Mouse (Mus musculus) neural tube, embryonic 14.5 days (tissue): ENCODE data around the gene Fbxl17. TPM values are rescaled to one million over a fixed set of nuclear protein-coding genes. Genes with fewer than 3 reads are reported as not detected.

Experiments
- ATAC-seq: fragments of 200-750 bp; cut with Nextera tagmentation; 2 replicates; pipeline ENCODE4 v1.8.0; 2017; ENCODE audit warnings: low read depth, mild to moderate bottlenecking, moderate TSS enrichment, moderate library complexity
- H3K27ac ChIP-seq: fragments of 300-500 bp; sonication (generic); 2 replicates; pipeline ENCODE4 v1.5.1; 2014; ENCODE audit warnings: low read depth, mild to moderate bottlenecking, control low read depth, low read length, moderate library complexity, mixed read lengths
- H3K27me3 ChIP-seq: fragments of 300-500 bp; sonication (generic); 2 replicates; pipeline ENCODE4 v1.6.1; 2014; ENCODE audit warnings: low read length; ENCODE audit not compliant: control insufficient read depth, insufficient read depth
- H3K36me3 ChIP-seq: fragments of 300-500 bp; sonication (generic); 2 replicates; pipeline ENCODE4 v1.6.1; 2014; ENCODE audit warnings: low read length, mixed read lengths; ENCODE audit not compliant: control insufficient read depth, insufficient read depth
- H3K4me1 ChIP-seq: fragments of 300-500 bp; sonication (generic); 2 replicates; pipeline ENCODE4 v1.6.1; 2014; ENCODE audit warnings: low read length; ENCODE audit not compliant: control insufficient read depth, insufficient read depth
- H3K4me2 ChIP-seq: fragments of 300-500 bp; sonication (generic); 2 replicates; pipeline ENCODE4 v1.6.1; 2014; ENCODE audit warnings: mild to moderate bottlenecking, low read depth, low read length, control low read depth
- H3K4me3 ChIP-seq: fragments of 300-500 bp; sonication (generic); 2 replicates; pipeline ENCODE4 v1.5.1; 2014; ENCODE audit warnings: low read depth, low read length, control low read depth, mixed read lengths
- H3K9ac ChIP-seq: fragments of 300-500 bp; sonication (generic); replicated peaks from 2 replicates; pipeline ENCODE4 v1.6.1; 2014; ENCODE audit warnings: low read depth, mild to moderate bottlenecking, control low read depth, low read length, mixed read lengths
- H3K9me3 ChIP-seq: fragments of 300-500 bp; sonication (generic); 2 replicates; pipeline ENCODE4 v1.6.1; 2016; ENCODE audit warnings: low read length; ENCODE audit not compliant: control insufficient read depth
- WGBS: fragments of 180-500 bp; shearing (Covaris S2); extraction: QIAGEN DNeasy Blood & Tissue Kit; methylation state at CpG from one replicate; pipeline ENCODE4 v1.1.7; 2014; 5-methylcytosine and 5-hydroxymethylcytosine counted together
- polyA plus RNA-seq: library from polyadenylated mRNA; unstranded; fragments of >200 nt; fragmentation: Nextera tagmentation; extraction: Ambion mirVana; gene quantifications from 2 replicates; pipeline ENCODE4 v1.2.1, GENCODE M21; 2014

The Fbxl17 gene
- polyA plus RNA-seq, 1 experiment from 2014 or later, result 17.4 TPM

DNA sequence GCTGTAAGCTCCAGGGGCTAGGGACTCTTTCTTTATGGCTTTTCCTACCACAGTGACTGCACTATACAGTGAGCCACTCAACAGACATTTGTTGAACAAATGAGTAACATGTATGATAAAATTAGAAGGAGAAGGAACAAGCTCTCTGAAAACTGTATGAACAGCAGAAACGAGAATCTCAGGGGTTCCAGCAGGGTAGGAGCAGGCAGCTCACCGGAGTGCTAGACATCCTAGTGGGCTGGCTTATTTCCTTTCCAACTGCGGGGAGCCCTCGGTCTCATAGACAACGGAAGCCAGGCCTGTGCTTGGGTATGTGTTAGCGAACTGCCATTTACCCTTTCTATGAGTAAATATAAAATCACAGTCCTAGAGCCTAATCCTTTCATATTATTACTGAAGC is 426.5 kb downstream of the Fbxl17 start:
- Histone ChIP-seq H3K27me3 (no peaks in the 10 kb centered on the region), H3K9me3 (no peaks in the 10 kb centered on the region), H3K4me3 (no peak overlapping the region), H3K36me3 (no peaks in the 10 kb centered on the region), H3K27ac (no peak overlapping the region), H3K9ac (no peak overlapping the region), H3K4me2 (no peak overlapping the region), H3K4me1 (peaks cover 19% of the 10 kb centered on the region)
- no peak for ATAC-seq
- 72% methylated on average over 6 of the region's 6 CpGs for WGBS

DNA sequence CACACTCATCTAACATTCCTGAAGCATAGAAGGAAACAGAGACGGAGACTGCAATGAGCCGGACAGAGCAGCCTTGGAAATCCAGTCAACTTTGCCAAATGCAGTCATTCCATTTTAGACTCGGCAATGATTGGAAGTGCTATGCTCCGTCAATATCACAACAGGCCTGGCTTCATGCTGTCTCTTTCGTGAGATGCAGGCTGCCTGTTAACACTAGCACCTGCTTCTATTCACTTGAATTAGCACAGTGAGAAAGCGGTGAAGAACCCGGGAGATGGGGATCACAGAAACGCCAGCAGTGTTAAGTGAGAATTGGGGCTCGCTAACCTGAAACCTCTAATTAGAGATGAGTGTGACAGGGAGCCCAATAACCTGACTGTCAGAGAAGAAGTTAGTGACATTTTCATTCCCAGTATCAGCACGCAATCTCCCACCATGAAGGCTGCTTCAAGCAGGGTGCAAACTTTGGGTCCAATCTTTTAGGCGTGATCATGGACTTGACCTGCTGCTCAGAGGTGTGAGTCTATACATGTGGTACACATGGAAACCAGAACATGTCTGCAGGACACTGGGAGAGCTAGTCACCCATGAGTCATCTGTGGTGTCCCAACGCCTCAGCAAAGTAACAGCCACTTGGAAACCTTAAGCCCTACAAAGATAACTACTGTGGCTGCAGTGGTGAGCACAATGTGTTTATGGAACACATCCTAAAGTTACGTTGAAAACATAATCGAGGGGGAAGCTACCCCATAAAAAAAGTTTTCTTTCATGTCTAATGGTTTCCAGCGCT is 428.5 kb downstream of the Fbxl17 start:
- ATAC-seq, result no peak
- Histone ChIP-seq H3K9me3 (no peaks in the 10 kb centered on the region), H3K27ac (no peak overlapping the region), H3K4me1 (peaks cover 15% of the 10 kb centered on the region), H3K4me2 (no peak overlapping the region), H3K36me3 (no peaks in the 10 kb centered on the region), H3K27me3 (no peaks in the 10 kb centered on the region), H3K9ac (no peak overlapping the region), H3K4me3 (no peak overlapping the region)
- WGBS, result 68% methylated on average over 15 of the region's 15 CpGs

DNA sequence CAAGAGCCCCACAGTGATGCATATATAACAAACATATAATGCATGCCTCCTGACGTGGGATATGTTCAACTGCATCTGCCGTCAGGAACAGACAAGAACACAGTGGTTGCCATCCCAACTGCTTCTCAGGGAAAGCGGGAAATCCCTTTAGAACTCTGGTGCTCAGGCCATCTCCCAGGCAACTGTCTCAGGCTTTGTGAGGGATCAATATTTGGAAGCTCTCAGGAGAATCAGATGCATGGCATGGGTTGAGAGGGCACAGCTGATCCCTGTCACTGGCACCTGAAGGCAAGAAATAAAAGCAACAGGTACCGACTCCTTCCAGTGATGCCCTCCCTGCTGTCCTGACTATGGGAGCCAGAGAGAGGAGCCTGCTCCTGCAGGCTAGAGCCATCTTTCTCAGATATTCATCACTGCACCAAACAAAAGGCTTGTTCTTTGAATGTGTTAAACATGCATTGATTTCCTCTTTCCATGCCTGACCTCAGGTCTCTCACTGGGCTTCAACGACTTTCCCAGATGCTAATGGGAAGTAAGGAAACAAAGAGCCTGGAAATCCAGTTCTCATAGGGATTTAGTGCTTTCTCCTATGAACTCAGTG is 429.6 kb downstream of the Fbxl17 start:
- H3K4me1 ChIP-seq, result peaks cover 7% of the 10 kb centered on the region
- H3K36me3 ChIP-seq, result no peaks in the 10 kb centered on the region
- H3K4me2 ChIP-seq, result no peak overlapping the region
- H3K27me3 ChIP-seq, result no peaks in the 10 kb centered on the region
- WGBS, result 28% methylated on average over 5 of the region's 5 CpGs
- no peak for ATAC-seq
- H3K9me3 ChIP-seq, result no peaks in the 10 kb centered on the region
- no peak overlapping the region for H3K27ac ChIP-seq
- no peak overlapping the region for H3K9ac ChIP-seq
- no peak overlapping the region for H3K4me3 ChIP-seq

DNA sequence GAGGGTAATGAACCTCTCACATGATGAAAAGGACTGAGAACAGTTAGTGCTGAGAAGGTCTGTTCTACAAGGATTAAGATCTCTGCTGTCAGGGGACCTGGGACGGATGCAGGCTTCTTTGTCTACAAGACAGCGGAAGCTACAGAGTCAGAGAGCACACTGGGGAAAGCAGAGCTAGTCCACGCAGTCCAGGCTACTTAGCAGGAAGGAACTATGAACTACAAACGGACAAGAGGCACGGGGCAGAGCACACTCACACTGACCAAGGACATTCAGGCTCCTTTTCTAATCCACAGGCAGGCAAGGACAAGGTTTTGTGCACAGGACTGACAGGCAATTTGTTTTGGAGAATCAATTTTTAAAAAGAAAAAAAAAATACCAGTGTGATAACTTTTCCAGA is 437.0 kb downstream of the Fbxl17 start:
- no peak overlapping the region for H3K4me3 ChIP-seq
- no peaks in the 10 kb centered on the region for H3K27me3 ChIP-seq
- H3K9me3 ChIP-seq, result no peaks in the 10 kb centered on the region
- H3K36me3 ChIP-seq, result no peaks in the 10 kb centered on the region
- H3K4me2 ChIP-seq, result no peak overlapping the region
- no peak overlapping the region for H3K27ac ChIP-seq
- 55% methylated on average over 5 of the region's 5 CpGs for WGBS
- 0 out of 2 replicates have a peak, but pooled peaks cover 4% of the 10 kb centered on the region for H3K4me1 ChIP-seq
- no peak overlapping the region for H3K9ac ChIP-seq
- ATAC-seq, result no peak

DNA sequence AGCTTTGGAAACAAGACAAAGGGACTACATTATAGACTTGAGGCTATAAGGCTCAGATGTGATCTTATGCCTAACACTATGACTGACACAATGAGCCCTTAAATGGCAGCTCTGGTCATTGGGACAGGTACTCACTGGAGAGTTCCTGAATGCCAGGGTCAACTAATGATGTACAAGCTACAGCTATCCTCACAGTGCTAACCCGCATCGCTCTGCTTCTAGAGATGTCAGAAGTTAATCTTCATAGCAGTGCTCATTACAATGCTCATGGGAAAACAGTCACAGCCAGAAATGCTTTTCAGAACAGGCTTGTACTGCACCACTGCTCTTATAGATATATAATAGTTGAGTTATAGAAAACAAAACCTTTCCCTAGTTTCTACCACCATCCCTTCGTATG is 438.0 kb downstream of the Fbxl17 start:
- Histone ChIP-seq H3K36me3 (no peaks in the 10 kb centered on the region), H3K27ac (no peak overlapping the region), H3K4me2 (no peak overlapping the region), H3K4me1 (0 out of 2 replicates have a peak, but pooled peaks cover 4% of the 10 kb centered on the region), H3K27me3 (no peaks in the 10 kb centered on the region), H3K4me3 (no peak overlapping the region), H3K9ac (no peak overlapping the region), H3K9me3 (no peaks in the 10 kb centered on the region)
- ATAC-seq, result no peak; the same call in 1 of the 2 replicates
- WGBS, result 61% methylated on average over 3 of the region's 3 CpGs

DNA sequence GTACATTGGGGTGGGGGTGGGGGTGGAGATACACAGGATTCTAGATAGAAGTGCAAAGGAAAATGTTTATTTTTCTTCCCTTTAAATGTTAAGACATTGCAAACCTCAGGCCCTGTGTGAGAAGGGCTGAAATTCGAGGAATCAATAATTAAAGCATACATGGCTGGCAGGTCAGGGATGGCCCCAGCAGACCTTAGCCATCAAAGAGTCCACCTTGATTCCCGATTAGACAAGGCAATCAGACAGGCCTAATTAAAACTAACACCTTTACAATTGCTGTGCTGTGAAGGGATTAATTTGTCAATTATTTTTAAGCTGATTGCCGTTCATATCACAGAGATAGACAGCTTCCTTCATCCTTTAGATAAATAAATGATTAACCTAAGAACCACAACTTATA is 439.0 kb downstream of the Fbxl17 start:
- no peak for ATAC-seq
- no peaks in the 10 kb centered on the region for H3K36me3 ChIP-seq
- H3K9me3 ChIP-seq, result no peaks in the 10 kb centered on the region
- no peak overlapping the region for H3K4me3 ChIP-seq
- 0 out of 2 replicates have a peak, but pooled peaks cover 4% of the 10 kb centered on the region for H3K4me1 ChIP-seq
- no peak overlapping the region for H3K9ac ChIP-seq
- no peak overlapping the region for H3K27ac ChIP-seq
- H3K4me2 ChIP-seq, result no peak overlapping the region
- no peaks in the 10 kb centered on the region for H3K27me3 ChIP-seq
- 63% methylated on average over 3 of the region's 3 CpGs for WGBS

DNA sequence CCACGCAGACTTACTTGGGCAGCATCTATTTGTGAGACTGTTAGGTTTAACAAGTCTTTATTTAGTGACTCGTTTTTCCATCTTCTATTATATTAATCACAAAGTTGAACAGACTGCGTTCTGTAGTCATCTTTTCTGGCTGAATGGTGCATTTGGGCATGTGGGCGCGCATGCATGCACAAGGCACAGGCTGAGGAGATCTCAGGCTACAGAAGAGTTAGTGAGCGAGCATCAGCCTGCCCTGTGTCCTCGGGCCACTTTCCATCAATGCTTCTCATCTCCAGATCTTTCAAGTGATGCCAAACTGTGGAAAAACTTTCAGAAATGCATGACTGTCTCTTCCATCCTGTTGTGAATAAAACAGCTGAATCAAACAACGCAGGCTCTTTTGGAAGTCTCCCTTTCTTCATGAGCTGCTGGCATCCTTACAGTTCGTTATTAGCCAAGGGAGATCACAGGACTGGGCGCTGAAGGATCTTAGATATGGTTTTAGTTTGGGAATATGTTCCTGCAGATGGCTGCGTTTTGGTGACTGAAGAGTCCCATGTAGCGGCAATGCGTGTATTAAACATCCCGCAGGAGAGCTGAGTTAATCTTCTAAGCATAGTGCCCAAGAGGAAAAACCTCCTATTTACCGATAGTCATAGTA is 442.0 kb downstream of the Fbxl17 start:
- no peak for ATAC-seq
- H3K27me3 ChIP-seq, result no peaks in the 10 kb centered on the region
- no peaks in the 10 kb centered on the region for H3K36me3 ChIP-seq
- WGBS, result 85% methylated on average over 15 of the region's 15 CpGs
- no peak overlapping the region for H3K4me2 ChIP-seq
- H3K9me3 ChIP-seq, result no peaks in the 10 kb centered on the region
- no peak overlapping the region for H3K4me3 ChIP-seq
- no peak overlapping the region for H3K27ac ChIP-seq
- no peak overlapping the region for H3K9ac ChIP-seq
- H3K4me1 ChIP-seq, result 0 out of 2 replicates have a peak, but pooled peaks cover 4% of the 10 kb centered on the region

DNA sequence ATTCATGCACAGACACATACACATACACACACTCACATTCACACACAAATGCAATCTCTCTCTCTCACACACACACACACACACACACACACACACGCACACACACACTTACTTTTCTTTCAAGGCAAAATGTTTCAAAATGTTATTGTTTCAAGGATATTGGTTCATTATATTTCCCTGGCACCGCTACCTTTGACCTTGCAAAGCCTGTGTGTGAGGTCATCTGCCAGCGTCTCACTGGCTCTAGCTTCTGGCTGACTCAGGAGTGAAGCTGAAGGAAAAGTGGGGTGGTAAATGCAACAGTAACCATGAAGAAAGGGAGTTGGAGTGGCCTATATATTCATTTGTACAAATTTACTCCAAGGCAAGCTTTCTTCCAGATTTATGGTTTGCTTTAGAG is 442.8 kb downstream of the Fbxl17 start:
- Histone ChIP-seq H3K9ac (no peak overlapping the region), H3K4me2 (no peak overlapping the region), H3K4me1 (0 out of 2 replicates have a peak, but pooled peaks cover 4% of the 10 kb centered on the region), H3K27ac (no peak overlapping the region), H3K4me3 (no peak overlapping the region), H3K9me3 (no peaks in the 10 kb centered on the region), H3K36me3 (no peaks in the 10 kb centered on the region), H3K27me3 (no peaks in the 10 kb centered on the region)
- no peak for ATAC-seq
- 77% methylated on average over 3 of the region's 3 CpGs for WGBS

DNA sequence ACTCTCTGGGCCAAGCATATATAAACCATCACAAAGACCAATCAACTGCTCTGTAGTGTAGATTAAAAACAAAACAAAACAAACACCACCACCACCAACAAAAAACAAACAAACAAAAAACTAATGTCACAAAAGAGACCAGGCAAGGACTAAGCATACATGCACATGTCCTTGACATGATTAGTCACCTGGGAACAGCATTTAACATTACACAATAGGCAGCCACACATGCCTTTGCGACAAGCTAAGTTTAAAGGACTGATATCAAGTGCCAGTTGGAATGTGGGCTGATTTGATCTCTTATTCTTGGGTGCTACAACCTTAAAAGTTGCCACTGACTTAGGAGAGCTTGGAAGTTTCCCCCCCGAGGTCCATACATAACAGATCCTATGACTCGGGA is 446.5 kb downstream of the Fbxl17 start:
- Histone ChIP-seq H3K4me1 (0 out of 2 replicates have a peak, but pooled peaks cover 3% of the 10 kb centered on the region), H3K4me3 (no peak overlapping the region)
- WGBS, result 88% methylated on average over 3 of the region's 3 CpGs

More for the DNA sequence above, 446.5 kb downstream of the Fbxl17 start:
- no peaks in the 10 kb centered on the region for H3K27me3 ChIP-seq
- no peak overlapping the region for H3K9ac ChIP-seq
- H3K27ac ChIP-seq, result no peak overlapping the region
- no peak for ATAC-seq
- no peak overlapping the region for H3K4me2 ChIP-seq
- H3K36me3 ChIP-seq, result no peaks in the 10 kb centered on the region
- H3K9me3 ChIP-seq, result no peaks in the 10 kb centered on the region
